Mouse (Mus musculus) limb, embryonic 12.5 days (tissue): ENCODE data around the gene Arl6ip1. TPM values are rescaled to one million over a fixed set of nuclear protein-coding genes. Genes with fewer than 3 reads are reported as not detected.
"Not testable (repeated sequence)": the region's sequence is repeated elsewhere in the genome, so short reads cannot be mapped to it uniquely, and the experiment has no call there.

Experiments used
- ATAC-seq: fragments of 200-750 bp; cut with Nextera tagmentation; 2 replicates; pipeline ENCODE4 v1.8.0; 2017; ENCODE audit warnings: low read depth, moderate TSS enrichment; ENCODE audit not compliant: insufficient number of reproducible peaks, insufficient read depth, low FRiP score, low TSS enrichment
- H3K27ac ChIP-seq: fragments of 300-500 bp; sonication (generic); 2 replicates; pipeline ENCODE4 v1.5.1; 2016; ENCODE audit warnings: mild to moderate bottlenecking, moderate library complexity
- H3K27me3 ChIP-seq: fragments of 300-500 bp; sonication (generic); 2 replicates; pipeline ENCODE4 v1.6.1; 2016; ENCODE audit warnings: mild to moderate bottlenecking, moderate library complexity
- H3K36me3 ChIP-seq: fragments of 300-500 bp; sonication (generic); 2 replicates; pipeline ENCODE4 v1.6.1; 2016; ENCODE audit warnings: mild to moderate bottlenecking, moderate library complexity
- H3K4me1 ChIP-seq: fragments of 300-500 bp; sonication (generic); replicated peaks from 2 replicates; pipeline ENCODE4 v1.6.1; 2016
- H3K4me2 ChIP-seq: fragments of 300-500 bp; sonication (generic); 2 replicates; pipeline ENCODE4 v1.6.1; 2016; ENCODE audit warnings: mild to moderate bottlenecking, moderate library complexity
- H3K4me3 ChIP-seq: fragments of 300-500 bp; sonication (generic); replicated peaks from 2 replicates; pipeline ENCODE4 v1.5.1; 2016; ENCODE audit warnings: mild to moderate bottlenecking
- H3K9ac ChIP-seq: fragments of 300-500 bp; sonication (generic); replicated peaks from 2 replicates; pipeline ENCODE4 v1.6.1; 2016; ENCODE audit warnings: mild to moderate bottlenecking, moderate library complexity
- H3K9me3 ChIP-seq: fragments of 300-500 bp; sonication (generic); 2 replicates; pipeline ENCODE4 v1.6.1; 2016; ENCODE audit warnings: mild to moderate bottlenecking, moderate library complexity
- WGBS: fragments of 180-500 bp; shearing (Covaris S2); methylation state at CpG from one replicate; pipeline ENCODE4 v1.1.7; 2016; 5-methylcytosine and 5-hydroxymethylcytosine counted together
- polyA plus RNA-seq: library from polyadenylated mRNA; unstranded; fragments of >200 nt; fragmentation: Nextera tagmentation; extraction: Ambion mirVana; gene quantifications from 2 replicates; pipeline ENCODE4 v1.2.1, GENCODE M21; 2016

Gene Arl6ip1
- polyA plus RNA-seq = 420 and 476 TPM in 2 replicates

- peak within 1 kb of the TSS; percentile 71 for H3K4me2 ChIP-seq
- H3K9ac ChIP-seq = peak within 1 kb of the TSS; percentile 88
- under 1% methylated on average over 39 of the region's 39 CpGs for WGBS
- no peaks in the 10 kb centered on the region for H3K27me3 ChIP-seq
- peak within 1 kb of the TSS; percentile 93 for H3K27ac ChIP-seq
- peak within 1 kb of the TSS; percentile 81 for H3K4me3 ChIP-seq
- H3K9me3 ChIP-seq = no peaks in the 10 kb centered on the region
- H3K36me3 ChIP-seq = peaks cover 19% of the 10 kb centered on the region
- peak; percentile 98 for ATAC-seq
- peaks cover 31% of the 10 kb centered on the region for H3K4me1 ChIP-seq
Observed at GRCm38 (mm10) chr7:118129430-118130041, at the start of gene Arl6ip1. Gene Arl6ip1 (minus strand): TSS chr7:118129662.

- no peaks in the 10 kb centered on the region for H3K4me1 ChIP-seq
- no peaks in the 10 kb centered on the region for H3K27me3 ChIP-seq
- 82% methylated on average over 1 of the region's 1 CpGs for WGBS
- no peak for ATAC-seq
- no peak overlapping the region for H3K9ac ChIP-seq
- H3K4me3 ChIP-seq = no peak overlapping the region
- no peak overlapping the region for H3K27ac ChIP-seq
- H3K36me3 ChIP-seq = peaks cover 77% of the 10 kb centered on the region
- no peaks in the 10 kb centered on the region for H3K9me3 ChIP-seq
- no peak overlapping the region for H3K4me2 ChIP-seq
Observed at GRCm38 (mm10) chr7:118175821-118176355, 46.4 kb upstream of the Arl6ip1 start.

GRCm38 (mm10) chr7:118170125-118170524 lies 40.7 kb upstream of the Arl6ip1 start:
- not testable (repeated sequence) for H3K9me3 ChIP-seq, ATAC-seq, H3K4me2 ChIP-seq, H3K27ac ChIP-seq, H3K9ac ChIP-seq, H3K4me3 ChIP-seq, H3K4me1 ChIP-seq, H3K27me3 ChIP-seq
- 87% methylated on average over 2 of the region's 2 CpGs for WGBS
- H3K36me3 ChIP-seq = peaks cover 88% of the 10 kb centered on the region

GRCm38 (mm10) chr7:118163006-118163405 lies 33.5 kb upstream of the Arl6ip1 start:
- H3K27me3 ChIP-seq = no peaks in the 10 kb centered on the region
- ATAC-seq = no peak
- no peaks in the 10 kb centered on the region for H3K4me1 ChIP-seq
- no peak overlapping the region for H3K9ac ChIP-seq
- no peak overlapping the region for H3K4me3 ChIP-seq
- no peaks in the 10 kb centered on the region for H3K9me3 ChIP-seq
- H3K4me2 ChIP-seq = no peak overlapping the region
- 94% methylated on average over 8 of the region's 8 CpGs for WGBS
- H3K36me3 ChIP-seq = peaks cover 70% of the 10 kb centered on the region
- no peak overlapping the region for H3K27ac ChIP-seq

- 96% methylated on average over 3 of the region's 3 CpGs for WGBS
- no peak for ATAC-seq
- Histone ChIP-seq H3K27me3 (no peaks in the 10 kb centered on the region), H3K4me1 (no peaks in the 10 kb centered on the region), H3K4me3 (no peak overlapping the region), H3K27ac (no peak overlapping the region), H3K36me3 (peaks cover 72% of the 10 kb centered on the region), H3K9me3 (no peaks in the 10 kb centered on the region), H3K4me2 (no peak overlapping the region), H3K9ac (no peak overlapping the region)
Observed at GRCm38 (mm10) chr7:118160121-118160520, 30.7 kb upstream of the Arl6ip1 start.

GRCm38 (mm10) chr7:118156461-118156860 lies 27.0 kb upstream of the Arl6ip1 start:
- no peak for ATAC-seq
- no peaks in the 10 kb centered on the region for H3K27me3 ChIP-seq
- H3K4me2 ChIP-seq = no peak overlapping the region
- no peak overlapping the region for H3K27ac ChIP-seq
- no peaks in the 10 kb centered on the region for H3K9me3 ChIP-seq
- peaks cover 89% of the 10 kb centered on the region for H3K36me3 ChIP-seq
- H3K4me3 ChIP-seq = no peak overlapping the region
- no peak overlapping the region for H3K9ac ChIP-seq
- 91% methylated on average over 7 of the region's 7 CpGs for WGBS
- no peaks in the 10 kb centered on the region for H3K4me1 ChIP-seq

GRCm38 (mm10) chr7:118154150-118154549 lies 24.7 kb upstream of the Arl6ip1 start:
- Histone ChIP-seq H3K27me3 (no peaks in the 10 kb centered on the region), H3K9me3 (no peaks in the 10 kb centered on the region), H3K36me3 (peaks cover 80% of the 10 kb centered on the region), H3K4me3 (no peak overlapping the region), H3K9ac (no peak overlapping the region), H3K4me2 (no peak overlapping the region), H3K27ac (no peak overlapping the region), H3K4me1 (no peaks in the 10 kb centered on the region)
- WGBS = 92% methylated on average over 6 of the region's 6 CpGs
- no peak for ATAC-seq

GRCm38 (mm10) chr7:118143602-118144001 lies 14.1 kb upstream of the Arl6ip1 start:
- no peak overlapping the region for H3K9ac ChIP-seq
- no peaks in the 10 kb centered on the region for H3K27me3 ChIP-seq
- H3K27ac ChIP-seq = no peak overlapping the region
- WGBS = 86% methylated on average over 3 of the region's 3 CpGs
- no peak for ATAC-seq
- H3K9me3 ChIP-seq = no peaks in the 10 kb centered on the region
- H3K36me3 ChIP-seq = peaks cover 78% of the 10 kb centered on the region
- no peak overlapping the region for H3K4me3 ChIP-seq
- no peaks in the 10 kb centered on the region for H3K4me1 ChIP-seq
- H3K4me2 ChIP-seq = no peak overlapping the region

- H3K4me3 ChIP-seq = no peak overlapping the region
- H3K36me3 ChIP-seq = peaks cover 74% of the 10 kb centered on the region
- no peaks in the 10 kb centered on the region for H3K27me3 ChIP-seq
- ATAC-seq = no peak
- no peak overlapping the region for H3K4me2 ChIP-seq
- H3K9me3 ChIP-seq = no peaks in the 10 kb centered on the region
- no peaks in the 10 kb centered on the region for H3K4me1 ChIP-seq
- no peak overlapping the region for H3K27ac ChIP-seq
- no peak overlapping the region for H3K9ac ChIP-seq
- WGBS = 92% methylated on average over 4 of the region's 4 CpGs
Observed at GRCm38 (mm10) chr7:118143123-118143522, 13.7 kb upstream of the Arl6ip1 start.

GRCm38 (mm10) chr7:118141271-118141670 lies 11.8 kb upstream of the Arl6ip1 start:
- Histone ChIP-seq H3K4me3 (no peak overlapping the region), H3K36me3 (peaks cover 83% of the 10 kb centered on the region), H3K27me3 (no peaks in the 10 kb centered on the region), H3K9ac (no peak overlapping the region), H3K27ac (no peak overlapping the region), H3K9me3 (no peaks in the 10 kb centered on the region), H3K4me1 (no peaks in the 10 kb centered on the region), H3K4me2 (no peak overlapping the region)
- WGBS = 90% methylated on average over 7 of the region's 7 CpGs
- ATAC-seq = no peak

- Histone ChIP-seq H3K4me3 (no peak overlapping the region), H3K36me3 (peaks cover 50% of the 10 kb centered on the region), H3K27me3 (no peaks in the 10 kb centered on the region), H3K4me1 (peaks cover 4% of the 10 kb centered on the region; the same call in 1 of the 2 replicates), H3K9me3 (no peaks in the 10 kb centered on the region), H3K9ac (no peak overlapping the region), H3K27ac (no peak overlapping the region), H3K4me2 (no peak overlapping the region)
- ATAC-seq = peak; percentile 42
- 81% methylated on average over 11 of the region's 11 CpGs for WGBS
Observed at GRCm38 (mm10) chr7:118135128-118135527, 5.7 kb upstream of the Arl6ip1 start.
